Mouse (Mus musculus) T-helper 1 cell (primary cell): ENCODE data around the gene Zik1.

ENCODE experiments used
- in situ Hi-C: fragments of 300-600 bp; cut with MboI, MseI; formaldehyde crosslinking; loops from one replicate; pipeline ENCODE4 v1.15.1; 2025; ENCODE audit warnings: high pct_unique_total_duplicates

The Zik1 gene

DNA sequence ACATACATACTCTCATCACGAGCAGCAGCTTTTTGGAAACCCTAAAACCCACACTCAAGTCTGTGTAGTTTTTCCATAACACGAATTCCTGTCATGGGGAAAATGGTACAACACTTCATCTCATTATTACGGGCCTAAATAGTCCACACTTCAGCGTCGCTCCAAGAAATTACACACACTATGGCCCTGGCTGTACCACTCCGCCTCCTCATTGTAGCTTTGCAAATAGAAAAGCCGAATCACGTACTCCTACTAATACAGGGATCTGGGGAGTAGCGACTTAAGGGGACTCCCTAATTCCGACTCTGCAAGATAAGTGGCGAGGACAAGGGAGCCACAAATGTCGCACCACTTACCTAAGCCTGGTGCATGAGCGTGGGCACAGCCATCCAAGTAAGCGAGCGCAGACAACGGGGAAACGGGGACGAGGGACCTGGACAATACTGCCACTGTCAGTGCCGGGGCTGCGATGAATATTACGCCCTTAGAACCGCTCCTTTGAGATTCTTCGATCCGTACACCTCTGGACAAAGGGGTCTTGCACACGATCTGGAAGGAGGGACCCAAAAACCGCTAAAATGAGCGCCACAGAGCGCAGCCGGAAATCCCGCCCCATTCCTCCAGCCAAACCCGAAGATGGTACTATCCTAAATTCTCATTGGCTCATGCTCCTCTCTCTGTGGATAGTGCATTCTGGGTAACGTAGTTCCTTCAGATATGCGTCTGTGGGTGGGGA lies at the start of gene Zik1:
Gene Zik1 (minus strand): TSS at position 609 of the 736 bp plus-strand sequence.
- in situ Hi-C loops = no loop called here

DNA sequence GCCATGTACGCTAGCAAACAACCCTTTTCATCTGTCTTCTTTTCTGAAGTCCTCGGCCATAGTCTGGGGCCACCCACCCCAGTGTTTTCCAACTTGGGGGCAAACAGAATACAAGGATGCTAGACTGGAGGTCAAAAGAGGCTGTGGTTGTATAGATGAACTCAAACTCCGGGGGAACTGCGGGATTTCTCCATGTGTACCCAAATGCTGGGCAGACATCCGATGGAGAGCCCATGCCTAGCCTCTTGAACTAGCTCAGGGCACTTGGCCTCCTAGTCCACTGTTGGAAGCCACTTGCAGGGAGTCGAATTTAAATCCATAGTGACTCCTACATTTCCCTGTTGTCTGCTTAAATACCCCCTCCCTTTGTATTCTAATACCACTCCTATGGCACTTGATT lies 384 bp upstream of the Zik1 start:
- in situ Hi-C loops = no loop called here

DNA sequence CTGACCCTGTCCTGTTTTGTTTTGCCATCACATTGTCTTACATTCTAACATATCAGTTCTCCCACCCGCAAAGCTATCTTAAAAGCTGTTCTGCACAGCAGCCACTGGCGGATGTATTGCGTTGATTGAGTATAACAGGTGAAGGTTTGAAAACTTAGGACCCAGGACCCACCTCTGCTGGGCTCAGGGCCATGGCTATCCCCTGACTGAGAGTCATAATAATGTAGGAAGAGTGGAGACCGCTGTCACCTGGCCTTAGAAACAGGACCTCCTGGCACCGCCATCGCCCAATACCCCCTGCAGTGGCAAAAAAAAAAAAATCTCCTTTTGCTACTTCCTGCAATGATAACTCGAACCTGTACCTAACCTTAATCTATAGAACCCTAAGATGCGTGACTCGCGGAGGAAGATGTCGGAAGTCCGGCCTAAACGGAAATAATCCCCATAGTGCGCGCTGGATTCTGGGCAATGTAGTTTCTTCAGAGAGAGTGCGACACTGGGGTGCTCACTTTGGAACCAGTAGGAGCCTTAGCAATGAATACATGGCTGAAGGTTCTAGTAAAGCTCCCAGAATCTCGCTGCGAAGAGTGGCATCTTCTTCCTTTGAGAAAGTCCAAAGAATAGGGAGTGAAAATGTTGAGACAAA lies 14.5 kb downstream of the Zik1 start:
- in situ Hi-C loops = no loop called here

GRCm38 (mm10) chr7:10479813-10480212 lies 15.4 kb downstream of the Zik1 start:
- in situ Hi-C loops = no loop called here

DNA sequence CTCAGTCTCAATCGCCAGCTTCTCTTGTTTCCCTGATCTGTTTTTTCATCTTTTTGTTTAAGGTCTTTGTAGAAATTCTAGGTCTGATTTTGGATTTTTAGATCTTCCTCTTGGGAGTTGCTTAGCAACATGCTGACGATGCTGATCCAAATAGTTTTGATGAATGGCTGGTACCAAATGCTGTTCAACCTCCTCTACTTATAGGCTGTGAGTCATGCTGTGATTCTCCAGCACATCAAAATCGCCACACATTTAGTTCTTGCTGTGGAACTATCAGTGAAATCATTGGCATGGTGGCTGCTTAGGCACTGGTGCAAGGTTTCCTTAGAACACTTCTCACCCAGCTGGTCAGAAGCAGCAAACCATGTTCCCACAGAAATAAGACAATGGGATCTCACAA lies 37.0 kb downstream of the Zik1 start:
- in situ Hi-C loops = no loop called here

- in situ Hi-C loops = no loop called here
Observed at GRCm38 (mm10) chr7:10443031-10443430, 52.2 kb downstream of the Zik1 start, which contains the start of gene Vmn1r67. TSS of gene Vmn1r67 (plus strand) at chr7:10443331.
